Mouse (Mus musculus) heart, embryonic 12.5 days (tissue): Measurements from ENCODE around the gene Pde3b. TPM values are rescaled to one million over a fixed set of nuclear protein-coding genes. Genes with fewer than 3 reads are reported as not detected.
A peak's percentile ranks its signal among the peaks of the same experiment; 100 is the strongest.

ENCODE experiments used
- ATAC-seq: fragments of 200-750 bp; cut with Nextera tagmentation; 2 replicates; pipeline ENCODE4 v1.8.0; 2017; ENCODE audit warnings: moderate TSS enrichment, moderate library complexity; ENCODE audit not compliant: insufficient number of reproducible peaks, low FRiP score
- H3K27ac ChIP-seq: fragments of 300-500 bp; sonication (generic); 2 replicates; pipeline ENCODE4 v1.5.1; 2016; ENCODE audit warnings: mild to moderate bottlenecking, moderate library complexity; ENCODE audit not compliant: poor library complexity, severe bottlenecking
- H3K27me3 ChIP-seq: fragments of 300-500 bp; sonication (generic); replicated peaks from 2 replicates; pipeline ENCODE4 v1.6.1; 2016; ENCODE audit warnings: mild to moderate bottlenecking, moderate library complexity
- H3K36me3 ChIP-seq: fragments of 300-500 bp; sonication (generic); 2 replicates; pipeline ENCODE4 v1.6.1; 2016; ENCODE audit warnings: mild to moderate bottlenecking, moderate library complexity
- H3K4me1 ChIP-seq: fragments of 300-500 bp; sonication (generic); replicated peaks from 2 replicates; pipeline ENCODE4 v1.6.1; 2016; ENCODE audit warnings: mild to moderate bottlenecking
- H3K4me2 ChIP-seq: fragments of 300-500 bp; sonication (generic); 2 replicates; pipeline ENCODE4 v1.6.1; 2016; ENCODE audit warnings: mild to moderate bottlenecking, moderate library complexity
- H3K4me3 ChIP-seq: fragments of 300-500 bp; sonication (generic); 2 replicates; pipeline ENCODE4 v1.5.1; 2016; ENCODE audit warnings: mild to moderate bottlenecking
- H3K9ac ChIP-seq: fragments of 300-500 bp; sonication (generic); 2 replicates; pipeline ENCODE4 v1.6.1; 2016; ENCODE audit warnings: mild to moderate bottlenecking, moderate library complexity
- H3K9me3 ChIP-seq: fragments of 300-500 bp; sonication (generic); replicated peaks from 2 replicates; pipeline ENCODE4 v1.6.1; 2016; ENCODE audit warnings: mild to moderate bottlenecking, moderate library complexity
- WGBS: fragments of 180-500 bp; shearing (Covaris S2); methylation state at CpG from one replicate; pipeline ENCODE4 v1.1.7; 2016; 5-methylcytosine and 5-hydroxymethylcytosine counted together
- polyA plus RNA-seq: library from polyadenylated mRNA; unstranded; fragments of >200 nt; fragmentation: Nextera tagmentation; extraction: Ambion mirVana; gene quantifications from 2 replicates; pipeline ENCODE4 v1.2.1, GENCODE M21; 2016

Pde3b gene
- polyA plus RNA-seq, 1 experiment from 2014 or later, result 7.3 TPM

GRCm38 (mm10) chr7:114440494-114440893, 25.4 kb downstream of the Pde3b start:
- ATAC-seq, result no peak
- H3K4me1 ChIP-seq, result no peaks in the 10 kb centered on the region
- H3K9ac ChIP-seq, result no peak overlapping the region
- WGBS, result 85% methylated on average over 1 of the region's 1 CpGs
- no peaks in the 10 kb centered on the region for H3K27me3 ChIP-seq
- no peak overlapping the region for H3K27ac ChIP-seq
- no peaks in the 10 kb centered on the region for H3K36me3 ChIP-seq
- H3K4me2 ChIP-seq, result no peak overlapping the region
- H3K4me3 ChIP-seq, result no peak overlapping the region
- H3K9me3 ChIP-seq, result no peaks in the 10 kb centered on the region

GRCm38 (mm10) chr7:114452876-114453275, 37.8 kb downstream of the Pde3b start:
- H3K36me3 ChIP-seq, result no peaks in the 10 kb centered on the region
- H3K9ac ChIP-seq, result no peak overlapping the region
- 38% methylated on average over 3 of the region's 3 CpGs for WGBS
- no peak overlapping the region for H3K4me3 ChIP-seq
- H3K27me3 ChIP-seq, result no peaks in the 10 kb centered on the region
- H3K27ac ChIP-seq, result no peak overlapping the region
- no peaks in the 10 kb centered on the region for H3K9me3 ChIP-seq
- peaks cover 7% of the 10 kb centered on the region; the same call in 1 of the 2 replicates for H3K4me1 ChIP-seq
- no peak for ATAC-seq
- no peak overlapping the region for H3K4me2 ChIP-seq

- 80% methylated on average over 5 of the region's 5 CpGs for WGBS
- no peaks in the 10 kb centered on the region for H3K36me3 ChIP-seq
- no peaks in the 10 kb centered on the region for H3K27me3 ChIP-seq
- H3K9ac ChIP-seq, result no peak overlapping the region
- peaks cover 7% of the 10 kb centered on the region; the same call in 1 of the 2 replicates for H3K4me1 ChIP-seq
- no peak overlapping the region for H3K4me2 ChIP-seq
- H3K27ac ChIP-seq, result 0 out of 2 replicates have a peak overlapping the region, but pooled peaks have one; percentile 27
- H3K9me3 ChIP-seq, result no peaks in the 10 kb centered on the region
- no peak overlapping the region for H3K4me3 ChIP-seq
- ATAC-seq, result no peak
These were observed 38.4 kb downstream of the Pde3b start for GRCm38 (mm10) chr7:114453300-114453990.

DNA sequence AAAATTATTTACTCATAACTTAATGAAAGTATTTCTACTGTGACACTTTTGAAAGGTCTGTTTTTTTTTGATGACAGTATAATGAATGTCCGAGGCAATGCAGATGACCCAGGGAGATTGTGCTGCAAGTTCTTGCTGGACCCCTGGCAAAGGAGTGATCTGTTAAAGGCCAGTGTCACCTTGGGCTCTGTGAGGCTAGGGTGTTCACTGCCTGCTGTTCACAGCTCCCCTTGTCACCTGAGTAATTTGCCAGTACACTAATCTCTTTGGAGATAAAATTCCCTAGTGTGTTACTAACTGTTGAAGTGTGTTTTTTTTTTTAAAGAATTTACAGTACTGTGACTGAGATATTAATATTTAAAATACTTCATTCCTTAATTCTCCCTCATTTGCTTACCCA, 39.8 kb downstream of the Pde3b start:
- WGBS, result 40% methylated on average over 1 of the region's 1 CpGs
- no peak overlapping the region for H3K9ac ChIP-seq
- no peak overlapping the region for H3K4me3 ChIP-seq
- H3K27me3 ChIP-seq, result no peaks in the 10 kb centered on the region
- peaks cover 7% of the 10 kb centered on the region; the same call in 1 of the 2 replicates for H3K4me1 ChIP-seq
- no peaks in the 10 kb centered on the region for H3K36me3 ChIP-seq
- peak overlapping the region; percentile 54; the same call in 1 of the 2 replicates for H3K27ac ChIP-seq
- ATAC-seq, result no peak
- H3K9me3 ChIP-seq, result no peaks in the 10 kb centered on the region
- no peak overlapping the region for H3K4me2 ChIP-seq

GRCm38 (mm10) chr7:114456904-114457303, 41.8 kb downstream of the Pde3b start:
- Histone ChIP-seq H3K9me3 (no peaks in the 10 kb centered on the region), H3K4me1 (peaks cover 7% of the 10 kb centered on the region; the same call in 1 of the 2 replicates), H3K27me3 (no peaks in the 10 kb centered on the region), H3K36me3 (no peaks in the 10 kb centered on the region), H3K9ac (no peak overlapping the region), H3K4me3 (no peak overlapping the region), H3K4me2 (no peak overlapping the region), H3K27ac (no peak overlapping the region)
- no peak for ATAC-seq
- WGBS, result 68% methylated on average over 4 of the region's 4 CpGs

DNA sequence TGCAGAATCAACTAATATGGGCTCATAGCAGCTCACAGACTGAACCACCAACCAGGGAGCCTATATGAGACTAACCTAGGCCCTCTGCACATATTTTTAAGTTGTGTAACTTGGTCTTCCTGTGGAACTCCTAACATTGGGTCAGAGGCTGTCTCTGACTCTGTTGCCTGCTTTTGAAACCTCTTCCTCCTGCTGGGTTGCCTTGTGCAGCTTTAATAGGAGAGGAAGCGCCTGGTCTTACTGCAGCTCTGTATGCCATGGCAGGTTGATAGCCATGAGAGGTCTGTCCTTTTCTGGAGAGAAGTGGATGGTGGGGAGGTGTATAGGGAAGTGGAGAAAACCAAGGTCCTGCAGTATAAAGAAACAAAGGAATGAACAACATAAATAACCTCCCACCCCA, 44.8 kb downstream of the Pde3b start:
- H3K27ac ChIP-seq, result no peak overlapping the region
- H3K36me3 ChIP-seq, result no peaks in the 10 kb centered on the region
- ATAC-seq, result no peak
- WGBS, result 79% methylated on average over 1 of the region's 1 CpGs
- H3K4me3 ChIP-seq, result no peak overlapping the region
- peaks cover 4% of the 10 kb centered on the region; the same call in 1 of the 2 replicates for H3K4me1 ChIP-seq
- H3K4me2 ChIP-seq, result no peak overlapping the region
- H3K9ac ChIP-seq, result no peak overlapping the region
- H3K27me3 ChIP-seq, result no peaks in the 10 kb centered on the region
- H3K9me3 ChIP-seq, result no peaks in the 10 kb centered on the region

- Histone ChIP-seq H3K4me2 (no peak overlapping the region), H3K36me3 (no peaks in the 10 kb centered on the region), H3K4me1 (no peaks in the 10 kb centered on the region), H3K9me3 (no peaks in the 10 kb centered on the region), H3K27me3 (no peaks in the 10 kb centered on the region), H3K9ac (no peak overlapping the region), H3K4me3 (no peak overlapping the region), H3K27ac (no peak overlapping the region)
- WGBS, result 81% methylated on average over 2 of the region's 2 CpGs
- no peak for ATAC-seq
These were observed 46.6 kb downstream of the Pde3b start for GRCm38 (mm10) chr7:114461727-114462126.

GRCm38 (mm10) chr7:114466358-114466757, 51.3 kb downstream of the Pde3b start:
- H3K9me3 ChIP-seq, result no peaks in the 10 kb centered on the region
- 82% methylated on average over 3 of the region's 3 CpGs for WGBS
- H3K27me3 ChIP-seq, result no peaks in the 10 kb centered on the region
- no peak overlapping the region for H3K4me2 ChIP-seq
- H3K4me1 ChIP-seq, result no peaks in the 10 kb centered on the region
- H3K9ac ChIP-seq, result no peak overlapping the region
- no peaks in the 10 kb centered on the region for H3K36me3 ChIP-seq
- ATAC-seq, result no peak
- H3K4me3 ChIP-seq, result no peak overlapping the region
- H3K27ac ChIP-seq, result no peak overlapping the region

GRCm38 (mm10) chr7:114472471-114472870, 57.4 kb downstream of the Pde3b start:
- ATAC-seq, result no peak
- H3K9ac ChIP-seq, result no peak overlapping the region
- no peaks in the 10 kb centered on the region for H3K36me3 ChIP-seq
- H3K4me3 ChIP-seq, result no peak overlapping the region
- H3K4me2 ChIP-seq, result no peak overlapping the region
- WGBS, result 33% methylated on average over 2 of the region's 2 CpGs
- H3K27me3 ChIP-seq, result no peaks in the 10 kb centered on the region
- no peaks in the 10 kb centered on the region for H3K9me3 ChIP-seq
- H3K27ac ChIP-seq, result no peak overlapping the region
- 0 out of 2 replicates have a peak, but pooled peaks cover 2% of the 10 kb centered on the region for H3K4me1 ChIP-seq

- no peak overlapping the region for H3K27ac ChIP-seq
- no peaks in the 10 kb centered on the region for H3K36me3 ChIP-seq
- ATAC-seq, result no peak
- no peak overlapping the region for H3K4me2 ChIP-seq
- H3K4me1 ChIP-seq, result 0 out of 2 replicates have a peak, but pooled peaks cover 2% of the 10 kb centered on the region
- 71% methylated on average over 1 of the region's 1 CpGs for WGBS
- no peak overlapping the region for H3K9ac ChIP-seq
- no peaks in the 10 kb centered on the region for H3K9me3 ChIP-seq
- no peaks in the 10 kb centered on the region for H3K27me3 ChIP-seq
- H3K4me3 ChIP-seq, result no peak overlapping the region
These were observed 59.8 kb downstream of the Pde3b start for GRCm38 (mm10) chr7:114474889-114475288.

- Histone ChIP-seq H3K4me3 (no peak overlapping the region), H3K9me3 (no peaks in the 10 kb centered on the region), H3K36me3 (no peaks in the 10 kb centered on the region), H3K4me2 (no peak overlapping the region), H3K27me3 (no peaks in the 10 kb centered on the region), H3K9ac (no peak overlapping the region), H3K4me1 (no peaks in the 10 kb centered on the region), H3K27ac (no peak overlapping the region)
- WGBS, result 56% methylated on average over 2 of the region's 2 CpGs
- ATAC-seq, result no peak
These were observed 62.8 kb downstream of the Pde3b start for GRCm38 (mm10) chr7:114477884-114478283.

- Histone ChIP-seq H3K9me3 (no peaks in the 10 kb centered on the region), H3K4me2 (no peak overlapping the region), H3K27me3 (no peaks in the 10 kb centered on the region), H3K27ac (no peak overlapping the region), H3K9ac (no peak overlapping the region), H3K36me3 (no peaks in the 10 kb centered on the region), H3K4me3 (no peak overlapping the region), H3K4me1 (no peaks in the 10 kb centered on the region)
- no peak for ATAC-seq
- 58% methylated on average over 5 of the region's 5 CpGs for WGBS
These were observed 63.8 kb downstream of the Pde3b start for GRCm38 (mm10) chr7:114478901-114479300.
